Mouse (Mus musculus) spleen, adult 2 months (tissue): ENCODE data around the gene Ptges3l. TPM values are rescaled to one million over a fixed set of nuclear protein-coding genes. Genes with fewer than 3 reads are reported as not detected.
"Not testable (repeated sequence)": the region's sequence is repeated elsewhere in the genome, so short reads cannot be mapped to it uniquely, and the experiment has no call there.

Source experiments
- DNase-seq, 2 experiments: peaks; one replicate each; pipeline versions ENCODE4 v3.0.0 to v3.0.0-alpha.2; 2012 to 2021; ENCODE audit warnings: low spot score in 2 of 2, low read depth in 1 of 2
- H3K27ac ChIP-seq: fragments of 200-500 bp; 2 replicates; pipeline ENCODE4 v1.5.1; 2012; ENCODE audit warnings: low read length, inconsistent platforms; ENCODE audit not compliant: insufficient read depth
- H3K27me3 ChIP-seq: fragments of 200-500 bp; 2 replicates; pipeline ENCODE4 v1.6.1; 2012; ENCODE audit warnings: mild to moderate bottlenecking, moderate library complexity, low read length, inconsistent platforms; ENCODE audit not compliant: control insufficient read depth, insufficient read depth
- H3K36me3 ChIP-seq: fragments of 200-500 bp; 2 replicates; pipeline ENCODE4 v1.6.1; 2012; ENCODE audit warnings: mild to moderate bottlenecking, low read length, inconsistent platforms; ENCODE audit not compliant: control insufficient read depth, insufficient read depth
- H3K4me1 ChIP-seq: fragments of 200-500 bp; 2 replicates; pipeline ENCODE4 v1.6.1; 2011; ENCODE audit warnings: inconsistent platforms; ENCODE audit not compliant: control insufficient read depth, insufficient read depth, insufficient read length
- H3K4me3 ChIP-seq: fragments of 200-500 bp; 2 replicates; pipeline ENCODE4 v1.5.1; 2011; ENCODE audit warnings: mild to moderate bottlenecking, inconsistent platforms; ENCODE audit not compliant: insufficient read depth, insufficient read length; ENCODE audit errors: extremely low read depth
- CTCF ChIP-seq: fragments of 200-500 bp; IDR thresholded peaks from 2 replicates; pipeline ENCODE4 v1.5.1; 2011; ENCODE audit warnings: mild to moderate bottlenecking, inconsistent platforms; ENCODE audit not compliant: insufficient read depth, insufficient read length, insufficient replicate concordance; ENCODE audit errors: extremely low read depth
- POLR2A ChIP-seq: fragments of 200-500 bp; IDR thresholded peaks from 2 replicates; pipeline ENCODE4 v1.6.1; 2011; ENCODE audit warnings: low read depth, low read length, inconsistent platforms
- WGBS: fragments of 180-500 bp; shearing (Covaris S2); methylation state at CpG from one replicate; pipeline ENCODE4 v1.1.7; 2018; 5-methylcytosine and 5-hydroxymethylcytosine counted together
- polyA plus RNA-seq: library from polyadenylated mRNA; depleted of rRNA; stranded (reverse); fragments of >200 nt; gene quantifications from 2 replicates; pipeline ENCODE4 v1.2.3, GENCODE M21; 2012; rRNA removed

Gene Ptges3l
- polyA plus RNA-seq, 1 experiment = 1.1 TPM

- 60% methylated on average over 4 of the region's 4 CpGs for WGBS
- Histone ChIP-seq H3K4me1 (no peaks in the 10 kb centered on the region), H3K4me3 (no peak overlapping the region), H3K27me3 (no peaks in the 10 kb centered on the region), H3K36me3 (no peaks in the 10 kb centered on the region), H3K27ac (no peak overlapping the region)
- no peak for TF ChIP-seq POLR2A
- TF ChIP-seq CTCF = no peak
- no peak for DNase-seq
Observed at GRCm38 (mm10) chr11:101381817-101382216, 43.3 kb downstream of the Ptges3l start.

DNA sequence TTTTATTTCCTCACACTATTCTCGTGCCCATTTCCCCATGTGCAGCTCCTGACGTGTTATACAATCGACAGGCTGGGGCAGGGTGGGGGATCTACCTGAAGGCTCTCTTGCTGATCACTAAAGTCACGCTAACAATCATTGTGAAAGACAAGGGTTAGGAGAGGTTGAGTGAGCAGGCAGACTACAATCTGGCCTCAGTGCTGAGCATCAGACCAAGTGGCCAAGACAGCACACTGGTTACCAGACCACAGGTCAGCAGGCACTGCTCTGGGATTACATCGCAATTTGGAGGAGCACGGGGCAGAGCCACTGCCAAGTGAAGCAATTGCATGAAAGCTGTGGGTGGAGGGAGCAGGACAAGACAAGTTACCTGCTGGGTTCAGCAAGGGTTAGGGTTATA is 46.2 kb downstream of the Ptges3l start:
- 73% methylated on average over 6 of the region's 6 CpGs for WGBS
- no peaks in the 10 kb centered on the region for H3K36me3 ChIP-seq
- no peak overlapping the region for H3K4me3 ChIP-seq

DNA sequence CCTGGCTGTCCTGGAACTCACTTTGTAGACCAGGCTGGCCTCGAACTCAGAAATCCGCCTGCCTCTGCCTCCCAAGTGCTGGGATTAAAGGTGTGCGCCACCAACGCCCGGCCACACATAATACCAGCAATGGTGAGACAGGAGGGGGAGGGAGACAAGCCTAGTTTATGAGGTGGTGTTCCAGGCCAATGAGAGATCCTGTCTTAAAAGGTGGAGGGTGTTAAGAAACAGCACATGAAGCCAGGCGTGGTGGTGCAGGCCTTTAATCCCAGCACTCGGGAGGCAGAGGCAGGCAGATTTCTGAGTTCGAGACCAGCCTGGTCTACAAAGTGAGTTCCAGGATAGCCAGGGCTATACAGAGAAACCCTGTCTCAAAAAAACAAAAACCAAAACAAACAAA is 46.9 kb downstream of the Ptges3l start:
- H3K4me1 ChIP-seq, H3K27me3 ChIP-seq, DNase-seq, H3K4me3 ChIP-seq, H3K36me3 ChIP-seq, H3K27ac ChIP-seq: not testable (repeated sequence)
- 89% methylated on average over 8 of the region's 8 CpGs for whole genome bisulfite sequencing

More for the DNA sequence above, 46.2 kb downstream of the Ptges3l start:
- H3K27ac ChIP-seq = no peak overlapping the region
- H3K4me1 ChIP-seq = no peaks in the 10 kb centered on the region
- no peak for TF ChIP-seq POLR2A
- no peak for TF ChIP-seq CTCF
- no peak for DNase-seq
- H3K27me3 ChIP-seq = no peaks in the 10 kb centered on the region

DNA sequence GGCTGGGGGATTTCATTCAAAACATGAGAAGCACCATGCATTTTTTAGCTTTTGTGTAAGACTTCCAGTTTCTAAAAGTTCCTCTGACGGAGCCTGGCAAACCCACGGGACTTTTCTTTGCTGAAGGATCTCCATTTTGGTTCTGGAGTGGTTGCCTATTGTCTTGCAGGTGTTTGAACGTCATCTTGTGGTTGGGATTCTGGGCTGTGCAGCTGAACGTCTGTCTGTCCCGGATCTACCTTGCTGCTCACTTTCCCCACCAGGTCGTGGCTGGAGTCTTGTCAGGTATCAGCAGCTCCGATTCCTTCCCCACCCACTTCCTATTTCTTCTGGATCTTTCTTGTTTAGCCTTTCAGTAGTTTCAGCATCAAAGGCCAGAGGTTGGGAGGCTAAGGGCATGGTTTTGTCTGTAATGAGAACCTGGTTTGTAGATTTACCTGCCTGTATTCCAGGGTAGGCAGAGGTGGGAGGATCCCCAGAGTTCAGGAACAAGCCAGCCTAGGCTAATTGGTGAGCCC is 50.7 kb downstream of the Ptges3l start:
- DNase-seq = no peak
- Histone ChIP-seq H3K4me1 (no peaks in the 10 kb centered on the region), H3K27ac (no peak overlapping the region), H3K27me3 (no peaks in the 10 kb centered on the region), H3K4me3 (no peak overlapping the region), H3K36me3 (no peaks in the 10 kb centered on the region)
- TF ChIP-seq POLR2A (no peak), CTCF (no peak)
- WGBS = 26% methylated on average over 7 of the region's 7 CpGs

- no peak overlapping the region for H3K27ac ChIP-seq
- H3K4me3 ChIP-seq = no peak overlapping the region
- DNase-seq = no peak
- TF ChIP-seq POLR2A (no peak), CTCF (no peak)
- no peaks in the 10 kb centered on the region for H3K27me3 ChIP-seq
- no peaks in the 10 kb centered on the region for H3K36me3 ChIP-seq
- 82% methylated on average over 5 of the region's 5 CpGs for WGBS
- H3K4me1 ChIP-seq = no peaks in the 10 kb centered on the region
Observed at GRCm38 (mm10) chr11:101370141-101370540, 55.0 kb downstream of the Ptges3l start.

Other genes with a start within 250 kb of the Ptges3l start
- gene Ccr10, start 249.9 kb downstream of the Ptges3l start, polyA plus RNA-seq = 1.6 and 1.9 TPM in 2 replicates
- 28.3 and 30.9 TPM in 2 replicates for gene Ezh1, start 198.9 kb downstream of the Ptges3l start, polyA plus RNA-seq
- 47.6 and 59.7 TPM in 2 replicates for gene Ramp2, start 179.3 kb downstream of the Ptges3l start, polyA plus RNA-seq
- 56.3 and 62.2 TPM in 2 replicates for gene Vps25, start 171.6 kb downstream of the Ptges3l start, polyA plus RNA-seq
- gene Wnk4, start 164.8 kb downstream of the Ptges3l start, polyA plus RNA-seq = 1.9 and 2.2 TPM in 2 replicates
- 0.06 and 0.19 TPM in 2 replicates for gene Cntd1, start 146.3 kb downstream of the Ptges3l start, polyA plus RNA-seq
- gene Coa3, start 146.2 kb downstream of the Ptges3l start, polyA plus RNA-seq = 148 TPM in 2 replicates
- 64.0 and 98.6 TPM in 2 replicates for gene Becn1, start 123.0 kb downstream of the Ptges3l start, polyA plus RNA-seq
- gene Psme3, start 109.1 kb downstream of the Ptges3l start, polyA plus RNA-seq = 58.1 and 73.8 TPM in 2 replicates
- gene Aoc2, start 100.3 kb downstream of the Ptges3l start, polyA plus RNA-seq = 9.1 and 10.6 TPM in 2 replicates
- gene Aoc3, start 94.7 kb downstream of the Ptges3l start, polyA plus RNA-seq = 2.2 and 2.3 TPM in 2 replicates
- 0.07 TPM in 1 of 2 replicates, not detected in the other for gene G6pc, start 57.8 kb downstream of the Ptges3l start, polyA plus RNA-seq
- gene Aarsd1, start 7.7 kb downstream of the Ptges3l start, polyA plus RNA-seq = 17.3 and 18.3 TPM in 2 replicates
- gene Gm27029, start 537 bp downstream of the Ptges3l start, polyA plus RNA-seq = 0.11 and 0.29 TPM in 2 replicates
- gene Rundc1, start 248 bp downstream of the Ptges3l start, polyA plus RNA-seq = 14.2 and 18.3 TPM in 2 replicates
- gene Rpl27, start 17.0 kb upstream of the Ptges3l start, polyA plus RNA-seq = 430 and 509 TPM in 2 replicates
- gene Ifi35, start 23.1 kb upstream of the Ptges3l start, polyA plus RNA-seq = 44.3 and 53.1 TPM in 2 replicates
- gene Rnd2, start 39.7 kb upstream of the Ptges3l start, polyA plus RNA-seq = 2.4 and 3.2 TPM in 2 replicates
- 56.9 and 59.6 TPM in 2 replicates for gene Vat1, start 40.9 kb upstream of the Ptges3l start, polyA plus RNA-seq
- 1.2 and 1.5 TPM in 2 replicates for gene Brca1, start 126.6 kb upstream of the Ptges3l start, polyA plus RNA-seq
- 66.6 and 68.8 TPM in 2 replicates for gene Nbr1, start 126.8 kb upstream of the Ptges3l start, polyA plus RNA-seq
- gene Tmem106a, start 156.9 kb upstream of the Ptges3l start, polyA plus RNA-seq = 28.1 and 33.1 TPM in 2 replicates
- gene Gm11634, start 173.9 kb upstream of the Ptges3l start, polyA plus RNA-seq = not detected in 2 replicates
- gene Rdm1, start 201.9 kb upstream of the Ptges3l start, polyA plus RNA-seq = 17.6 and 18.8 TPM in 2 replicates
- 9.1 and 11.5 TPM in 2 replicates for gene Arl4d, start 240.2 kb upstream of the Ptges3l start, polyA plus RNA-seq